Mouse (Mus musculus) spleen, embryonic (tissue): ENCODE measurements around the gene Timm9.

Experiments used
- CTCF ChIA-PET: fragments of 350-600 bp; sonication (Branson Sonifier 250); formaldehyde crosslinking; loops from one replicate; lab custom pipeline; 2022; lab: Charles Lee

Gene Timm9

GRCm38 (mm10) chr12:71136130-71136973 is at the start of gene Timm9, which contains the start of gene 2700049A03Rik:
Gene Timm9, minus strand, starts transcription at chr12:71136684.
Gene 2700049A03Rik, plus strand, starts transcription at chr12:71136848.
- CTCF ChIA-PET = interaction anchor here (0.6 to 0.7 kb wide), 3 partner anchors 23 to 1949 kb away, joined by 4 to 7 read pairs (median 4); no protein-coding TSS in a partner anchor

DNA sequence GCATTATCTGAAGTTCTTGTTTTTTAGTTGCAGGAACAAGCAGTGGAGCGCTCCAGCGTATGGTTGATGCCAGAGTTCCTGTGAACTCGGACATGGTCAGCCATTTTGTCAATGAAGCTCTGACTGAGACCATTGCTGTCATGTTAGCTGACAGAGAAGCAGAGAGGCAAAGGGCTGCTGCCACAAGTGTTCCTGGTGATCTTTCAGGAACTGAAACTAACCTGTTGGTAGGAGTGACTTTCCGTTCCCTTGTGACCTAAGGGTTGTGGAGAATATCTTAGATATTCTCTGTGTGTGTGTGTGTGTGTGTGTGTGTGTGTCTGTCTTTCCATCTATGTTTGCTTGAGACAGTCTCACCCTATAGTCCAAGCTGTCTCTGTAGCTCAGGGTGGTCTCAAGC is 47.9 kb upstream of the Timm9 start:
- CTCF ChIA-PET = no interaction called here

GRCm38 (mm10) chr12:71183736-71184135 is 47.3 kb upstream of the Timm9 start:
- CTCF ChIA-PET = no interaction called here

- CTCF ChIA-PET = no interaction called here
Measured at GRCm38 (mm10) chr12:71169911-71170310, 33.4 kb upstream of the Timm9 start.

DNA sequence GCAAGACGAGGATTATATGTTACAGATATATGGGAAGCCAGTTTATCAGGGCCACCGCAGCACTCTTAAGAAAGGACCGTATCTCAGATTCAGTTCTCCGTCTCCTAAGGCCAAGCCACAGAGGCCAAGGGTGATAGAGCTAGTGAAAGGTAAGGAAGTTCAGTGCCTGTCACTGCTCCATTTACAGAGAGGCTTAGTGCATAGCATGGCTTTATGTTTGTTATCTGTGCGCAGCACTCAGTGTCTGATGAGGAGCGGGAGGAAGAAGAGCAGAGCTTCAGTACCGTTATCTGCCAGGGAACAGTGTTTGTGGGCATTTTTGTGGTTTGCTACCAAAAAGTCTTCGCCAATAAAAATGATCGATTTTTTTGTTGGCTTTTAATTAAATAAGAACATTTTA is 27.9 kb upstream of the Timm9 start:
- CTCF ChIA-PET = no interaction called here

DNA sequence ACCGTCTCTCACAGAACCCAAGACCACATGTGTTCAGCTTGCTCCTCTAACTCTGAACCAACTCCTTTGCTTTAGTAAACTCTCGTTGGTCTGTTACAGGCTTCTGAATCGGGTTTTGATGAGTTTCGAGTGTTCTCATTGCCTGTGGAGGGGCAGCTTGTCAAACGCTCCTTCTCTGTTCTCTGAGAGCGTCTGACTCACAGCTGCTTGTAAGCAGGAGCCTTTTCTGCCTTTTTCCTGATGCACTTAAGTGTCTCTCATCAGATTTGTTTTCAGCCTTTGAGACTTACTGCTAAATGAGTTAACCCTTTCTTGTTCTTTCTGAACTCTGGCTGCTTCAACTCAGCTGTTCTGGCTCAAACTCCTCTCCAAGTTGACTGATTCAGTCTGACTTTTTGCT is 21.5 kb upstream of the Timm9 start:
- CTCF ChIA-PET = interaction anchor here (0.7 kb wide), 1 partner anchor 39 kb away, joined by 3 read pairs; no protein-coding TSS in a partner anchor

- CTCF ChIA-PET = interaction anchor here (0.7 kb wide), 1 partner anchor 1086 kb away, joined by 4 read pairs; no protein-coding TSS in a partner anchor
Measured at GRCm38 (mm10) chr12:71154979-71155378, 18.5 kb upstream of the Timm9 start.

GRCm38 (mm10) chr12:71150167-71150566 is 13.7 kb upstream of the Timm9 start:
- CTCF ChIA-PET = no interaction called here

GRCm38 (mm10) chr12:71149456-71149855 is 13.0 kb upstream of the Timm9 start:
- CTCF ChIA-PET = no interaction called here

DNA sequence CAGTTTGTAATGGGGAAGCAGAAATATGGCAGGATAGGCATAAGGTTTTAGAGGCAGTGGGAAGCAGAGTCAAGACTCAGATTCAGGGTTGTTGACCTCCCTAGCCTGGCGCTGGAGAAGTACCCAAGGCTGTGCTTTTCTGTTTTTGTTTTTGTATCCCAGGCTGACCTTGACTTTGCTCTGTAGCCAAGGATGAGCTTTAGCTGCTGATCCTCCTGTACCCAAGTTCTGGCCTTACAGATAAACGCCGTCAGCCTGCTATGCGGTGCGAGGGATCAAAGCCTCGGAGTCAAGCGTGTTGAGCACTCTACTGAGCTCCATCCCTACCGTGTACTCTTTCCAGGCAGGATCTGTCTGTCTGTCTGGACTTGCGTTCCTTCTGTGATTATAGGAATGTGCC is 12.3 kb upstream of the Timm9 start:
- CTCF ChIA-PET = no interaction called here

GRCm38 (mm10) chr12:71147641-71148040 is 11.2 kb upstream of the Timm9 start:
- CTCF ChIA-PET = no interaction called here

- CTCF ChIA-PET = no interaction called here
Measured at GRCm38 (mm10) chr12:71141189-71141588, 4.7 kb upstream of the Timm9 start.

DNA sequence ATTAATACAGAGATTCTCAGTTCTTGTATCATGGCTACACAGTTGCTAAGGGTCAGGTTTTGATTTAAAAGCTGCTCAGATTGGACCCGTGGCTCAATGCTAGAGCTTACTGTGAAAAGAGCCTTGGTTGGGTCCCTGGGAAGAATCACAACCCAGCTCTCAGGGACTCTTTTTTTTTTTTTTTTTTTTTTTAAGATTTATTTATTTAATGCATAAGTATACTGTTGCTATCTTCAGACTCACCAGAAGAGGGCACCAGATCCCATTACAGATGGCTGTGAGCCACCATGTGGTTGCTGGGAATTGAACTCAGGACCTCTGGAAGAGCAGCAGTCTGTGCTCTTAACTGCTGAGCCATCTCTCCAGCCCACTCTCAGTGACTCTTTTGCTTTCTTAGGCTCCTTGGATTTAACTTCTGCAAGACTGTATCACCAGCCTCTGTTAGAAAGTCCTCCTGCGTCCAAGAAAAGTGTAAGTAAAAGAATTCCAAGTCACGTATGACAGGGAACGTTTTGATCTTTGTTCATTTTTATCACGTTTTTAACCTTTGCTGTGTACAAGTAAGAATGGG is 2.9 kb upstream of the Timm9 start:
- CTCF ChIA-PET = interaction anchor here (0.6 kb wide), 5 partner anchors 73 to 669 kb away, joined by 3 to 6 read pairs (median 3); no protein-coding TSS in a partner anchor

DNA sequence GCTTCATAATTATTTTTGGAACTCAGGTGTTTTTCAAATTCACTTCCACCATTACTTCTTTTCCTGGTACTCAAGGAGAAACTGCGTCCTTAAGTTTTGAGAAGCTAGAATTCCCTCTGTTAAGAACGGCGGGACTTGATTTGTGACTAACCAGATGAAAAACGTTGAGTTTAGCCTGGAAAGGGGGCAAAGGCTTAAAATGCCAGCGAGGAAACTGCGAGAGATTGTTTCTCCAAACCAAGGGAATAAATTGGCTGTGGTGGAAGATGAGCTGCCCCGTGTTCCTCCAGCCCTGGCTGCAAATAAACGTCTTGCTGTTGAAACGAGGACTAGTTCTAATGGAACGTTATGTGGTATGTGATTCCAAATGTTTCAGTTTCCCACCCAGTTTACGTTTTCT is 1.2 kb upstream of the Timm9 start:
- CTCF ChIA-PET = interaction anchor here (0.7 kb wide), 1 partner anchor 1441 kb away, joined by 9 read pairs; no protein-coding TSS in a partner anchor

DNA sequence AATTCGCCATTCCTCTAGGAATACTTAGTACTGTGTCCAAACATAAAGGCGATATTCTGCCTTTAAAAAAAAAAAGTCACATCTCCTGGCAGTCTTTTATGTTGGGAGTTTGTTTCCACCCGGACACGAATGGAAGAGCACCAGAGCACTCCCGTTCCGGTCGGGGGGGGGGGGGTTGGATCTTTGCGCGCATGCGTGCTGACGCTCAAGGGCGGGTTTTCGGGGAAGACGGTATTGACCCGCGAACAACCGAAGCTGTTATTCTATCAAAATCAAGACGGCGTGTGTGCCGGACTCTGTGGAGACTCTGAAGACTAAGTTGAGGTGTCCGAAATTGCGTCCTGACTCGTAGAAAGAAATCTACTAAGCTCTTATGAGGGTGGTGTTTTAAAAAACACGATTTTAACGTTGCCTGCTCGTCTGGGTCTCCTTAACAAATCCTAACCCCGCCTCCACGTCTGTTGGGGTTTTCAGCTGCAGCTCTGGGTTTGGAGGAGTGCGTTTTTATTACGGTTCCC is 549 bp upstream of the Timm9 start:
- CTCF ChIA-PET = interaction anchor here (0.7 kb wide), 1 partner anchor 1440 kb away, joined by 9 read pairs; no protein-coding TSS in a partner anchor

GRCm38 (mm10) chr12:71135581-71135980 is 903 bp downstream of the Timm9 start:
- CTCF ChIA-PET = interaction anchor here (0.6 to 0.7 kb wide), 2 partner anchors 22 to 168 kb away, joined by 4 to 7 read pairs; no protein-coding TSS in a partner anchor

DNA sequence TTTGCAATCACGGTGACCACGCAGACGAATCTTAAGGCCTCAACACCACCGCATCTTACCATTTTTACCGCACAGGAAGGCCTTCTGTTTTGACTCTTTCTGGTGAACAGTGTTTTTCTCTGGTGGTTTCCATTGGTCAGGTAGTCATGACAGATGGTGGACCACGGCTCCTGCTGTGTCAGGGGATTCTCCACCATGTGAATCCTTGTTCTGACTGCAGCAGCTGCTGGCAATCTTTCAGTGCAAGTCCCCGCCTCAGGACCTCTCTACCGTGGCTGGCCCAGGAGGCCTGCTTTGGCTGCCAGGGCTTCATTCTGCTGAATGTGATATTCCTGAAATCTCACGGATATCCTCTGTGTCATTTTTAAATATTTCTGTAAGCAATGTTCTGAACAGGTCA is 13.2 kb downstream of the Timm9 start:
- CTCF ChIA-PET = no interaction called here

DNA sequence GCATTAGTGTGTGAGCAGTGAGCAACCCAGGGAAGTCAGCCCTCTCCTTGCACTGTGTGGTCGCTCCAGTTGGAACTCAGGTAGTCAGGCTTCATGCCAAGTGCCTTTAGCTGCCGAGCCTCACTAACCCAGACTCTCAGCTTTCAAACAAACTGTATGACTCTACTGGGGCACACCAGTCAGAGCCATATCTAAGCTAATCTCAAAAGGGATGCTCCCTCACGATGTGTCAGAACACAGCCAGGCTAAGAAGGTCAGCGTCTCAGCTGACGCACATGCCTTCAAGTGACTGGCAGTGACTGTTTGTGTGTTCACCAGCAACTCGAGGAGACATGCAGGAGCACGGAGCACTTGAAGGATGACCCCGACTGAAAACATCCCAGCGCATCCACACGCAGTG is 13.8 kb downstream of the Timm9 start:
- CTCF ChIA-PET = no interaction called here

DNA sequence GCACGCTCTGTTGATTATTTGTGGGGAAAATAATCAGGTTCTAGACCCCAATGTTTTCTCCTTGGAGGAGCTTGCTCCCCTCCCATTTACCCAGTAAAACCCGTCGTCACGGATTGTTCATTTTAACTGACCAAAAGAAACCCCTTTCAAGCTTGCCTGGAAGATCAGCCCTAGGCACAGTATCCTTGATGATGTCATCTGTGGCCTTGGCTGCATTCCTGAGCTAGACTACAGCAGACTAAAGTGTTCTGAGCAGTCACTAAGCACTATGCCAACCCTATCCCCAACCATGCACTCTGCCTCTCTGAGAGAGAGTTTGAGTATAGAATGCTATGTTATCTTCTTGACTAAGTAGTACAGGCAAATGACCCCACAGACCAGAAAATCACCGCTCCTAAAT is 20.1 kb downstream of the Timm9 start:
- CTCF ChIA-PET = no interaction called here

DNA sequence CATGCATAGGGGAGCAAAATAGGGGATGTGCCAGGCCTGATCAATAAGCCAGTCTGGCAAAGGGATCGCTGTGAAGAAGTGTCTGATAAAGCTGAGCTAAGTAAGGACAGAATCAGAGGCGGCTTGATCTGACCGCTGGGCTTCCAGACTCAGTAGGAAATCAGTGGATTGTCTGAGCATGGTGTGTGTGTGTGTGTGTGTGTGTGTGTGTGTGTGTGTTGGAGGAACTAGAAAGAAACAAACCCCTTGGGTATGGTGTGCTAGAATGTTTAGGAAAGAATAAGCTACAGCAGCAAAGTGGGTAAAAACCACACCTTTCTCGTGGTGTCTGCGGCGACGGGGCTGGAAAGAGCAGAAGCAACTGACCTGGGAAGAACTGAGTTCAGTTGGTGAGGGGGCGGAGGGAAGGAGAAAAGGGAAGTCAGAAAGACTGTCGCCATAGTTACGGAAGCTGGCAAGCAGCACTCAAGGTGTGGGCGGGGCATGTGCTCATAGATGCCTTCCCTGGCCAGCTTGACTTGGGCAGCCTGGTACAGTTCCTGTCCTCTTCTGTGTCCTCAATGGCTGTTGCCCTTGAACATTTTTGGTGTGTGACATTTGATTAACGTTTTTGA is 22.7 kb downstream of the Timm9 start:
- CTCF ChIA-PET = interaction anchor here (0.6 to 0.7 kb wide), 2 partner anchors 22 to 52 kb away, joined by 3 to 7 read pairs; no protein-coding TSS in a partner anchor

DNA sequence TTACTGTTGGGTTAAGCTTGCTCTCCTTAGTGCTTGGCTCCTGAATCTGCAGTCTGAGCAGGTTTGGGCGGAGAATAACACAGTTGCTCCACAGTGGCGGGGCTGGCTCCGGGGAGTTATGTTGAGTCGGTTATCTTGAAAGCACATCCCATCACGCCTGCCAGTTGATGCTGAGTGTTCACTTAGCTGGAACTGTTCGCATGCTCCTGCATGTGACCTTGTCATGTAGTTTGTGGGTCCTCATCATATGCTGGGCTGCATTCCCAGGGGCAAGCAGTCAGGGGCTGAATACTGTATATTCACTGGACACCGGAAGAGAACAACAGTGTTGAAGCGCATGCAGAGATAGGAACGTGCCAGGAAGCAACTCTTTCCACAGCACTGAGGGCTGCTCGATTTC is 23.4 kb downstream of the Timm9 start:
- CTCF ChIA-PET = interaction anchor here (0.6 to 0.7 kb wide), 2 partner anchors 23 to 51 kb away, joined by 3 to 7 read pairs; no protein-coding TSS in a partner anchor
